Mouse (Mus musculus) granulocyte monocyte progenitor cell, adult 5-6 weeks (primary cell): ENCODE measurements around the gene Phf23. TPM values are rescaled to one million over a fixed set of nuclear protein-coding genes. Genes with fewer than 3 reads are reported as not detected.

Source experiments
- ATAC-seq: replicated peaks from 2 replicates; pipeline ENCODE4 v1.8.0; 2016; ENCODE audit warnings: mild to moderate bottlenecking, moderate TSS enrichment, inconsistent platforms; ENCODE audit not compliant: poor library complexity, severe bottlenecking
- total RNA-seq, 2 experiments: library from RNA; stranded (forward) in 1 of 2; stranded (reverse) in 1 of 2; fragments of 200-712, 200-1000 nt in 1 of 2; fragments of >200 nt in 1 of 2; fragmentation: Nextera tagmentation in 1 of 2; gene quantifications; 2 replicates each; pipeline ENCODE4 v1.2.3; 2014 to 2017

Phf23 gene
- total RNA-seq, 2 experiments from 2014 or later = 32.3 to 45.8 TPM

DNA sequence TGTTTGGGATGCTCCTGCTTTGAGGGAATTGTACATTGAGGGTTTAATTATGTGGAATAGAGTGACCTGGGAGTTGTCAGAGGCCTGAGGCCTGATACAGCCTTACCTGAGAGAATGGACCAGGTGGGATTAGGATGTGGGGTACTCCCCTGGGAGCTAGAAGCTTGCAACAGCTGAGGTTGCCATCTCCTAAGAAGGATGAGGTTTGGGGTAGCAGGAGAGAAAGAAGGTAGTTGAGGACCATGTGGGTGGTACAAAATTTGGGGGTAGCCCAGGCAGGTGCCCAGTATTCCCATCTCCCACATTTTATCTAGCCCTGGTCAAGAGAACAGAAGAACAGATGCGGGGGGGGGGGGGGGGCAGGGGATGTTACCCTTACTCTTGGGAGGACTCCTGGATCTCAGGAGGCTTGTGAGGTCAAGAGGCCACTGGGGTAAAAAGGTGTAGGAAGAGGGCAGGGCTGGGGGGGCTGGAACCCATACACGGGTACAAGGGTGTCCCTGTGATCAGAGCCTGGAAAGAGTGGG, 24.0 kb downstream of the Phf23 start:
- no peak for ATAC-seq

DNA sequence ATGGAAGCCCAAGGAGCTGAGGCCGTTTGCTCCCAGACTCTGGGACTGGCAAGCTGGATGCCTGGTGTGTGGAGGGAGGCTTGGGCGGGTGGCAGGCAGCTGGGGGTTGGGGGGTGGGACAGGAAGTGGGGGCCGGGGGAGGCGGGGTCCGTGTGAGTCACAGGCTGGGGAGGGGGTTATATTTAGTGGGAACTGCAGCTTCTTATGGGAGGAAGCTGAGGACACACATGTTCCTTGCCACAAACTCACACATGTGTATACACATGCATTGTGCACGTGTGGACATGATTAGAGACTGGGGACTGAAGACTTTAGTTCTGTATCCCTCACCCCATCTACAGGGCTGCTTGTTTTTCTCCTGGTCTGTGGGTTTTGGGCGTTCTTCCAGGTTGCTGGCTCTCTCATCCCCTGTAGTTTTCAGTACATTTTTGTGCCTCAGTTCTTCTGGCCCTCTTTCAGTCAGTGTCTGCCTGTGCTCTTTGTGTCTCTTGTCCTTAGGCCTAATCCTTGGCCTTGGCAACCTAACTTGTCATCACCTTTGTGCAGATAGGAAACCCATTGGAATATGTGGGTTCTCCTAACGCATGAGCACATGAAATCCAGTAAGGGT, 24.6 kb downstream of the Phf23 start:
- no peak for ATAC-seq

GRCm38 (mm10) chr11:70020731-70021263, 25.2 kb downstream of the Phf23 start:
- ATAC-seq = peak; percentile 72

DNA sequence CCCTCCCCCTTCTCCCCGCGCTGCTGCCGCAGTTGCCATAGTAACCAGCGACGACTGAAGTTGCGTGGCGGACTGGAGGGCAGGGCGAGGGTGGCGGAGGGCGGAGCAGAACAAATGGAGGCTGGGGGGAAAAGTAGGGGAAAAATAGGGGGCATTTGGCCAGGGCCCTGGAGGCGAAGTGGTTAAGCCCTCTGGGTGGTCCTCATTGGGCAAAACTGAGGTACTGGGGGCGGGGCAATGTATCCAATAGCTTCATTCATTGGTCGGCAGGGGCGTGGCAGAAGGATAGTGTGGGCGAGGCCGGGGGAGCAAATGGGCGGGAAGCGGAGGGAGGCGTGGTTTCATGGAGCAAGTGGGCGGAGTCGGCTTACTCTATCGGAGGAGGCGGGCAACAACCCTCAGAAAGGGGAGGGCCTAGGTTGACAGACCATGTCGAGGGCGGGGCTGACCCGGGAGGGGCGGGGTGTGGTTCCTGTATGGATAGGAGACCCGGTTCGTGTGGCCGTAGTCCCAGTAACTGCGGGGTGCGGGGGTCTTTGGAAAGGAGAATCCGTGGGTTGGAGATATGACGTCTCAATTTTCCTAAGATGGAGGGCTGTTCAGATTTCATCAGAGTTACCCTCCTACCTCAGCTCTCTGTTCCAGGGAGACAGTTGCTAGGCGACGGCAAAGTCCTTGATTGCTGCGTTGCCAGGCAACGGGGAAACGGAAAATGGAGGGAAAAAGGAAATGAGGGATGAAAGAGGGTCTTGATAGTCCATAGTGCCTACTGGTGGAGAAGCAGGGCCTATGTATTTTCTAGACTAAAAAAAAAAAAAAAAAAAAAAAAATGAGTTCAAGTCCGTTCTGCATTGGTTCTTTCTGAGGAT, 25.9 kb downstream of the Phf23 start:
- ATAC-seq = peak; percentile 82

- ATAC-seq = no peak
Measured at GRCm38 (mm10) chr11:70023481-70024150, 28.0 kb downstream of the Phf23 start.

DNA sequence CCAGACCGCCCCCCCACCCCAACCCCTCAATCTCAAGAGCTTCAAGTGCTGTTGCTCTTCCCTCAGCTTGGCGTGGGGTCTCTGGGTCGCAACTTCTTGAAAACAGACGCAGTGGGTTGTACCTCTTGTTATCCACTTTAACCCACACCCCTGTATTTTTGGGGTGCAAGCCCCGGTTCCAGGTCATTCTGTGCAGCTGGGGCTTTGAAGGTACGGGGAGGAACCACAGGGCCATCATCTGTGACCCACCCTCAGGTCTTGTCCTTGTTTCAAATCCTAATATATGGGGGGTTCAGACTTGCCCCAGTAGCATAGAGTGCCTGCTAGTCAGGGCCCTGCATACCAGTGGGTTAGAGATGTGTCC, 28.6 kb downstream of the Phf23 start:
- ATAC-seq = no peak

GRCm38 (mm10) chr11:70026689-70027088, 31.1 kb downstream of the Phf23 start:
- no peak for ATAC-seq

DNA sequence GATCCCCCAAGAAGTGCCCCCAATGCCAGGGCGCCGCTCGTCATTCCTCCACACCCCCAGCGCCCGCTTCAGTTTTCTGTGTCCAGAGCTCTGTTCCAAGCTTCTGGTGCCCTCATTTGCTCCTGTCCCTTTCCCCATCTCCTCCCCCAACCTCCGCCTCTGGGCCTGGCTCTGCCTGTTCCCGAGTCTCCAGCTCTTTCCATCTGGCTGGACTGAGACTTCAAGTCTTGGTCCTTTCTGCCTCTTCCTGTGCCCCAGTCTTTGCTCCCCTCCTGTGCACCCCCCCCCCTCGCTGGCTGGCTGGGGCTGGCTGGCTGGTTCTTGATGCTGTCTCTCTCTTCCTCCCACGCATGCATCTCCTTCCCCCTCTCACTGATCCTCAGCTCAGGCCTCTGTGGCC, 31.8 kb downstream of the Phf23 start:
- no peak for ATAC-seq

- no peak for ATAC-seq
Measured at GRCm38 (mm10) chr11:70028401-70029129, 33.0 kb downstream of the Phf23 start.

DNA sequence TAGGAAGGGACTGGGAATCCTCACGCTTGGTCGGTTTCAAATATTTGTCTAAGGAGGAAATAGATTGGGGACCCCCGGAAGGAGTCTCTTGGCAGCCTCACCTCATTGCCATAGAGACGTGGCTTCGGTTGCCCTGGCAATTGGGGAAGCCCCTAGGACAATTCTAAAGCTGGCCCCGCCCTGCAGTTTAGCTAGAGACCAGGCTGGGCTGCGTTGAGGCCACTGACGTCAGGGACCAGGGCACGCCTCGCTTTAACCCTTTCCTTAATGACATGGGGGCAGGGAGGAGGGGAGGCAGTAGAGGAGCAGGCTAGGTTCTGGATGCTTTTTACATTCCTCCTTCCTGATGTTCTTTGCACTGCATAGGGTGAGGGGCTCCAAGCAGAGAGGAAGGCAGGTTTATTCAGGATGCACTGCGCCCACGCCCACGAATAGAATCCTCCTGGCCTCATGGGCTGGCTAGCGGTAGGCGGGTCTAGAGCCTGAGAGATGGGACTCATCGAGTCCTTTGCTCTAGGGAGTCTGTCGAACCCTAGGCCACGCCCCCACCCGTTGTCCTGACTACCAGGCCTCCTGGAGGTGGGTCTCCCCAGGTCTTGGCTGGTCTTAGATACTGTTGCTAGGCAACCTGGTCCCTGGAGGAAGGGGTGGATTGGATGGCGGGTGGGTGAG, 33.7 kb downstream of the Phf23 start:
- ATAC-seq = peak; percentile 69

- ATAC-seq = peak; percentile 25; the same call in 1 of the 2 replicates
Measured at GRCm38 (mm10) chr11:70029829-70030550, 34.4 kb downstream of the Phf23 start.

- no peak for ATAC-seq
Measured at GRCm38 (mm10) chr11:70030651-70031320, 35.2 kb downstream of the Phf23 start.

- ATAC-seq = no peak
Measured at GRCm38 (mm10) chr11:70031321-70031670, 35.7 kb downstream of the Phf23 start.

DNA sequence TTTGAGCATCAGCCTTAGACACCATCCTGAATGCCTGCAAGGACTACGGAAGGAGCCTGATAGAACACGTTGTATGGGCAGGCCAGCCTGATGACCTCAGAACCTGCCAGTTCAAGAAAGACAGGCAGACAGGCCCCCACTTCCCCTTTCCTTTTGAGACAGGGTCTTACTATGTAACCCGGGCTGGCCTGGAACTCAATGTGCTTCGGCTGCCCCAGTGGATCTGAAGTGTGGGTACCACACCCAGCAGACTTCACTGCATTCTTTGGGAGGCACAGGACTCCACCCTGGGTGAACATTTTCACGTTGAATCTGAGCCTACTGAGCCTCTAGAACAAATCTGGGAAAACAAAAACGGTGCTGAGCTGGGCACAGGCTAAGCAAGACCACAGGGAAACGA, 42.6 kb downstream of the Phf23 start:
- ATAC-seq = peak; percentile 44; the same call in 1 of the 2 replicates

DNA sequence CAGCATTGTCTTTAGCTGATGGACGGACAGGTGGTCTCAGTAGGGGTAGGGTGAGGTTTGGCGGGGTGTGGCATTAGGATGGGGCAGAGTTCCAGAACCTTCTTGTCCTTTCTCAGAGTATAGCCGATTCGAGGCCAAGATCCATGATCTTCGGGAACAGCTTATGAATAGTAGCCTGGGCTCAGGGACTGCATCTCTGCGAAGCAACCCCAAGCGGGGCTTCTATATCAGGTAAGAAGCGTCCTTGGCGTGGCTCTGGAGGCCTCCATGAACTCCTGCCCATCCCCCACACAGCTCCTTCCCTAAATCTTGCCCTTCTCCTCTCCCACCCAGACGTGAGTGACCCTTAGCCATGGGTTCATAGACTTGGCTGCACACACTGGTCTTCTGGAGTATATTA, 44.1 kb downstream of the Phf23 start:
- no peak for ATAC-seq

GRCm38 (mm10) chr11:70040184-70040583, 44.6 kb downstream of the Phf23 start:
- ATAC-seq = no peak

- ATAC-seq = no peak
Measured at GRCm38 (mm10) chr11:70042309-70043085, 46.9 kb downstream of the Phf23 start.

DNA sequence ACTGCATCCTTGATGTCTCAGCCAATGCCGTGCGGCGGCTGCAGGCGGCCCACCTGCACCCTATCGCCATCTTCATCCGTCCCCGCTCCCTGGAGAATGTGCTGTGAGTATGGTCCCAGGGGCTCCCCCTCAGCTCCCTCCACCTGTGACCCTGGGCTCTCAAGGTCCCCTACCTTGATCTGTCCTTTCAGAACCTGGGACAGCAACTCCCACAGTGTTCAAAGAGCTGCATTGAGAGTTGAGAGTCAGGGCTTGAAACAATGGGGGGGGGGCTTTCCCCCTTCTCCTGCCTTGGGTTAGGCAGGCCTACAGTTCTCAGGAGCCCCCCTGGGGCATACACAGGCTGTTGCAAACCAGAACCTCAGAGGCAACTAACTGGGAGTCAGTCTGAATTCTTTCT, 48.1 kb downstream of the Phf23 start:
- ATAC-seq = no peak
